Mouse (Mus musculus) liver, embryonic 14.5 days (tissue): Measurements from ENCODE around the gene Cytl1.

Experiments used
- CTCF ChIP-seq: IDR thresholded peaks from 2 replicates; pipeline ENCODE4 v1.5.1; 2016; ENCODE audit warnings: antibody characterized with exemption, low read depth, control low read depth
- EP300 ChIP-seq: IDR thresholded peaks from 2 replicates; pipeline ENCODE4 v1.6.1; 2016; ENCODE audit warnings: antibody characterized with exemption, low read depth

GRCm38 (mm10) chr5:37699757-37700156 lies 35.6 kb upstream of the Cytl1 start:
- no peak for TF ChIP-seq EP300
- TF ChIP-seq CTCF: no peak
